Mouse (Mus musculus): Measurements from ENCODE around the gene Tmub2.

Tmub2 gene

GRCm38 (mm10) chr11:102329518-102329917 is 44.8 kb downstream of the Tmub2 start:
- no peak for DNase-seq (ENCODE audit: low spot score)

- DNase-seq (ENCODE audit: low spot score) = no peak
Observed at GRCm38 (mm10) chr11:102330039-102330438, 45.3 kb downstream of the Tmub2 start.

DNA sequence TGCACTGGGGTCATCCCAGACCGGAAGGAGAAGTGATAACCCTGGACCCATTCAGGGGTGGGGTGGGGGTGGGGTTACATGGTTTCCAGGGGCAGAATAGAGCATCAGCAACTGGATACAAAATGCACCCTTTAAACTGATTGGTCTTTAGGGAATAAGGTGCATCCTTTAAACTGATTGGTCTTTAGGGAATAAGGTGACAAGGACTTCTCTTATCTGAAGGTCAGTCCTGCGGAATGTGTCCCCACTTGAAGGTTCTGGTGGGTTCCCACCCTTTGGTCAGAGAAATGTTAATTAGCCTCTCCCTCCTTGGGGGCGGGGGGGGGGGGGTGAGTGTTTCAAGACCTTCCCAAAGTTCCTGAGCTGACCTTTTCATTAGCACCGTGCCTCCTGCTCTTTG is 47.1 kb downstream of the Tmub2 start:
- DNase-seq (ENCODE audit: low spot score) = no peak

DNA sequence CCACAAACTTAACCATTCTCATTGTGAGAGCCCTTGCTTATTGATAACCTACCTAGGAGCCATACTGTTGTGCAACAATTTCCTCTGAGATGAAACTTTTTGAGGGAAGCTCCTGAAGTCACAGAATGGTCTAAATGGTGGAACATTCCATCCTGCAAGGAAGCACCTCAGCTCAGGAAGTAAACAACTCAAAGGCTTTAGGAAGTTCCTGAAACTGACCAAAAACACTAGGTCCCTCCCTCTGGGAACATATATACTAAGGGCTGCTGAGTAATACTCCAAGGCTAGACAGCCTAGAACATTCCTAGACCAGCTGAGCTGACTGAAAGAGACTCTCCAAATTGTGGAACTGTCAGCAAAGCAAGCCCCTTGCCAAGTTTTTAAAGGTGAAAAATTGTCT is 48.3 kb downstream of the Tmub2 start:
- no peak for DNase-seq (ENCODE audit: low spot score)

DNA sequence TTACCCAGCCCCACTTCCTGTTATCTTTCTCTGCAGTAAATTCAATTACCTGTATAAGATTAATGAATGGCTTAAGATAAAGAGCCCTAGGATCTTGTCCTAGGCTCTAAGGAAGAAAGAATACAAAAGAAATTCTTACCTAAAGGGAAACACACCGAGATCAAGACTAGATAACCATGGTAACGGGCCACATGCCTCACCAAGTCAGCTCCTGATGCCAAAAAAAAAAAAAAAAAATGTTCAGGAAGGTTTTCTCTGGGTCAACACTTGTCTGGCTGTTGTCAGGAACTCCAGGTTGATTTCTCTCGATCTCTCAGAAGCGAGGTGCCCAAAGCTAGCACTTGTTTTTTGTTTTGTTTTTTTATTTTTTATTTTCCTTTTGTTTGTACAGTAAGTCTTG is 49.3 kb downstream of the Tmub2 start:
- DNase-seq (ENCODE audit: low spot score) = no peak

DNA sequence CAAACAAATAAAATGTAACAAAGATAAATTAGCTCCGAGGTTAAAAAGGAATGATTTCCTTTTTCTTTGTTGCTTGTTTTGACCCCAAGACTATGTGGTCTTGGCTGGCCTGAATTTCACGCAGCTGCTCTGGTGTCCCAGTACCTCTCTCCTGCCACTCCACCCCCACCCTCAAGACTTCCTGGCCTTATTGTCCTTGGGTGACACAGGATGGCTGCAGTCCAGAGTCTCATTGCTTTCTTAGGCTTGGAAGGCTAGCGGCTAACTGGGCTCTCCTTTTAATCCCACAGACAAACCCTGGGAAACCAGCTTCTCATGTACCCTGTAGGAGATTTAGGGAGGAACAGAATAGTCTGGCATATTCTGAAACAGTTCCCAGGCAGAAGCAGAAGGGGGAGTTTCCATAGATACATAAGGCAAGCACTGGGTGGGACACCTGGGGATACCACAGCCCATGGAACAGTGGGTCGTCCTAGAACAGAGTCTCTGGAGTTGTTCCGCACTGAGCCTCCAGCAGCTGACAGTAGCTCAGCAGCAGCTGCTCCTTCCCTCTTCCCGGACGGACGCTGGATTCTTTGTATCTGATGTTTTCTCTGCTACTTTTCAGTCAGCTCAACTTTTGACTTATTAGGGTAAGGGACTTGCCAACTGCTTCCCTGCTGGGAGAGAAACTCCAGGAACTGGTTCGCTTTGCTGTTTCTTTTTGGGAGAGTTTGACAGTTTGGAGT is 50.4 kb downstream of the Tmub2 start:
- DNase-seq (ENCODE audit: low spot score) = no peak

- DNase-seq (ENCODE audit: low spot score) = no peak
Observed at GRCm38 (mm10) chr11:102336191-102336590, 51.5 kb downstream of the Tmub2 start.

- DNase-seq (ENCODE audit: low spot score) = no peak
Observed at GRCm38 (mm10) chr11:102337921-102338320, 53.2 kb downstream of the Tmub2 start.

DNA sequence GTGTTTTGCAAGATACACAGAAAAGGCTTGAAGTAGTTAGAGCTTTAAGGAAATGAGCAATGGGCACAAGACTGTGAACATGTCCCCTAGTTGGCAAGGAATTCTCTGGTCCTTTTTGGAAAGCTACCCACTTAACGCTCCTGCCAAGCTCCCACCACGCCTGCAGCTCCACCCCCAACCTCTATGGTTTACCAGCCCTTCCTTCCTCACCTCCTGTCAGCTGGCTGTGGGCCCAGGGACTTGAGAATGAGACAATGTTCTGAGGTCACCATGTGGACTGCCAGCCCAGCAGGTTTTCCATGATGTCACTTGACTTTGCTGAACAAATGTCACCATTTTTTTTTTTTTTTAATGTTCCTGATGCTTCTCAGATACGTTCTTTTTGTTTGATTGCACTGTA is 53.8 kb downstream of the Tmub2 start:
- DNase-seq (ENCODE audit: low spot score) = no peak
